Mouse (Mus musculus) Patski (cell line): ENCODE data around the gene Eloa. TPM values are rescaled to one million over a fixed set of nuclear protein-coding genes. Genes with fewer than 3 reads are reported as not detected.

Experiments
- ATAC-seq: fragments of 100-300 bp; one replicate; pipeline ENCODE4 v1.8.0; 2021
- CTCF ChIA-PET: fragments of 350-600 bp; sonication (Branson Sonifier 250); formaldehyde crosslinking; loops from one replicate; lab custom pipeline; 2022; ENCODE audit warnings: inconsistent platforms; lab: Charles Lee
- POLR2A ChIA-PET: fragments of 350-600 bp; sonication (Branson Sonifier 250); formaldehyde crosslinking; loops from one replicate; lab custom pipeline; 2022; ENCODE audit warnings: antibody characterized with exemption, inconsistent platforms; lab: Charles Lee
- DNase-seq: peaks from one replicate; pipeline ENCODE4 v3.0.0-alpha.2; 2011; ENCODE audit warnings: low read depth, low spot score
- H3K27me3 ChIP-seq: fragments of 371-371 bp; one replicate; pipeline ENCODE4 v1.5.1; 2021
- CTCF ChIP-seq: fragments of 100-300 bp; IDR thresholded peaks from one replicate; pipeline ENCODE4 v1.5.1; 2021
- in situ Hi-C: fragments of 300-500 bp; cut with MboI; formaldehyde crosslinking; loops from 3 replicates; pipeline ENCODE4 v1.11.1; 2018; ENCODE audit warnings: low pct_unique_long_range_greater_than_20kb, mixed read lengths
- polyA plus RNA-seq: library from polyadenylated mRNA; unstranded; gene quantifications from one replicate; pipeline ENCODE4 v1.2.3, GENCODE M21; 2021

Gene Eloa
- polyA plus RNA-seq, 1 experiment from 2014 or later: 22.6 TPM

GRCm38 (mm10) chr4:136053247-136053596 is 31.7 kb upstream of the Eloa start, which contains the start of gene Rpl11:
Rpl11 (minus strand) TSS chr4:136053428.
- DNase-seq (peak; percentile 50), ATAC-seq (peak; percentile 62)
- H3K27me3 ChIP-seq: no peaks in the 10 kb centered on the region
- ChIA-PET CTCF (interaction anchor here (1.4 kb wide), 2 partner anchors 9 to 14 kb away, joined by 4 to 6 read pairs; no protein-coding TSS in a partner anchor), POLR2A (interaction anchor here (0.6 to 1.2 kb wide), 2 partner anchors 89 to 92 kb away, joined by 3 read pairs; partner anchors contain the start of gene Gale)
- in situ Hi-C loops: loop anchor here (5.0 kb wide), 1 partner anchor 91 kb away; the partner anchor contains the start of gene Gale
- peak; percentile 64 for TF ChIP-seq CTCF

- in situ Hi-C loops: loop anchor here (5.0 kb wide), 1 partner anchor 90 kb away; the partner anchor contains the start of gene Gale
- no peak for TF ChIP-seq CTCF
- ChIA-PET POLR2A (interaction anchor here (1.2 kb wide), 1 partner anchor 93 kb away, joined by 3 read pairs; no protein-coding TSS in a partner anchor), CTCF (no interaction called here)
- DNase-seq (no peak), ATAC-seq (peak; percentile 21)
- no peaks in the 10 kb centered on the region for H3K27me3 ChIP-seq
Measured at GRCm38 (mm10) chr4:136052534-136053246, 31.1 kb upstream of the Eloa start.

GRCm38 (mm10) chr4:136052060-136052459 is 30.5 kb upstream of the Eloa start:
- CTCF ChIA-PET: no interaction called here
- no peak for ATAC-seq
- in situ Hi-C loops: loop anchor here (5.0 kb wide), 1 partner anchor 90 kb away; the partner anchor contains the start of gene Gale
- no peak for TF ChIP-seq CTCF
- DNase-seq: no peak
- POLR2A ChIA-PET: no interaction called here
- H3K27me3 ChIP-seq: no peaks in the 10 kb centered on the region

DNA sequence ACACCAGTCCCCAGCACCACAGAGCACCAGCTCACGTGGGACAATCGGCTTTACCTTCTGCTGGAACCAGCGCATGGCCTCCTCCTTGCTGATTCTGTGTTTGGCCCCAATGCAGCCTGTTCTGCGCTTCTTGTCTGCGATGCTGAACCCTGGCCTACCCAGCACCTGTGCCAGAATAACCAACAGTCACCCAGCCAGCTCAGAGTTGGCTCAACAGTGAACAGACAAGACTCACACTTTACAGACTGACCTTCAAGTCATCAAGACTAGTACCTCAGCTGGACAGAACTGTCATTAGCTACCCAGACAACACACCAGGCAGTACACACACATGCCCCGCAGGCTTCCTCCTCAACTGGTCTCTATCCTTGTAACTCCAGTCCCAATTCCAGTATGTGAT is 28.7 kb upstream of the Eloa start:
- no peak for TF ChIP-seq CTCF
- ATAC-seq: no peak
- ChIA-PET CTCF (no interaction called here), POLR2A (interaction anchor here (0.6 kb wide), 1 partner anchor 365 kb away, joined by 3 read pairs; no protein-coding TSS in a partner anchor)
- no peak for DNase-seq
- no peaks in the 10 kb centered on the region for H3K27me3 ChIP-seq
- in situ Hi-C loops: loop anchor here (5.0 kb wide), 1 partner anchor 88 kb away; the partner anchor contains the start of gene Gale

GRCm38 (mm10) chr4:136048291-136049032 is 26.9 kb upstream of the Eloa start:
- no peaks in the 10 kb centered on the region for H3K27me3 ChIP-seq
- ChIA-PET CTCF (interaction anchor here (1.6 kb wide), 1 partner anchor 16 kb away, joined by 4 read pairs; no protein-coding TSS in a partner anchor), POLR2A (interaction anchor here (0.8 to 1.1 kb wide), 2 partner anchors 14 to 61 kb away, joined by 3 to 4 read pairs; partner anchors contain the start of gene Pithd1)
- in situ Hi-C loops: no loop called here
- DNase-seq (no peak), ATAC-seq (no peak)
- TF ChIP-seq CTCF: no peak

DNA sequence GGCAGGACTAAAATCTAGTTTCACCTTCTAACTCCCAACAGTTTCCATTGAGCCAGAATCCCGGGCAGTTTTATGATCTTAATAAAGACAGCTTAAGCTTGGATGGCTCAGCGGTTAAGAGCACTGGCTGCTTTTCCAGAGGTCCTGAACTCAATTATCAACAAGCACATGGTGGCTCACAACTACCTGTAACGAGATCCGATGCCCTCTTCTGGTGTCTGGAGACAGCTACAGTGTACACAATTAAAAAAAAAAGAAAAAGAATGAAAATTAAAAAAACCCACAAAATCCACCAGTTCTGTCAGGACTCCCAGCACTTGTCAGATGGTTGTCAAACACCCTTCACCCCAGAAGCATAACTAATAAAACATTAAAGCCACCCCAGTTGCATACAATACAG is 26.1 kb upstream of the Eloa start:
- in situ Hi-C loops: no loop called here
- TF ChIP-seq CTCF: no peak
- DNase-seq (no peak), ATAC-seq (no peak)
- POLR2A ChIA-PET: interaction anchor here (0.8 kb wide), 1 partner anchor 13 kb away, joined by 4 read pairs; no protein-coding TSS in a partner anchor
- H3K27me3 ChIP-seq: no peaks in the 10 kb centered on the region
- CTCF ChIA-PET: interaction anchor here (1.6 kb wide), 1 partner anchor 15 kb away, joined by 4 read pairs; no protein-coding TSS in a partner anchor

GRCm38 (mm10) chr4:136046888-136047287 is 25.3 kb upstream of the Eloa start:
- no peak for DNase-seq
- in situ Hi-C loops: no loop called here
- ATAC-seq: no peak
- TF ChIP-seq CTCF: no peak
- ChIA-PET CTCF (interaction anchor here (1.6 kb wide), 1 partner anchor 14 kb away, joined by 4 read pairs; no protein-coding TSS in a partner anchor), POLR2A (no interaction called here)
- H3K27me3 ChIP-seq: no peaks in the 10 kb centered on the region

DNA sequence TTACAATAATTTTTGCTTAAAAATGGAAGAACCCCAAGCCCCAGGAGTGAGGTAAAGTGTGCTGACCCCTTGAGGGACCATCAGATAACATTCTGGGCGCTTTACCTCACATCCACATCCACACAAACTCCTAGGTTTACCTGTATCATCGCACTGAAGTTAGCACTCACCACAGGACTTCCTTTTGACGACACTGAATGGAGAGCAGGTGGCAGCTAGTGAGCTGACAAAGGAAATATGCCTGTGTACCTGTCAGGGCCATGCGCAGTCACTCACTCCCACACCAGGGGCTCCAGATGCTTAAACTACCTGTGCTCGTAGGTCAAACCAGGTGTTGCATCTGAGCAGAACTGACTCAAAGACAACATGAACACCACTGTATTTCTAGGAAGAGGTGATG is 23.5 kb upstream of the Eloa start:
- ATAC-seq: no peak
- ChIA-PET POLR2A (no interaction called here), CTCF (no interaction called here)
- DNase-seq: no peak
- H3K27me3 ChIP-seq: no peaks in the 10 kb centered on the region
- in situ Hi-C loops: no loop called here
- no peak for TF ChIP-seq CTCF

DNA sequence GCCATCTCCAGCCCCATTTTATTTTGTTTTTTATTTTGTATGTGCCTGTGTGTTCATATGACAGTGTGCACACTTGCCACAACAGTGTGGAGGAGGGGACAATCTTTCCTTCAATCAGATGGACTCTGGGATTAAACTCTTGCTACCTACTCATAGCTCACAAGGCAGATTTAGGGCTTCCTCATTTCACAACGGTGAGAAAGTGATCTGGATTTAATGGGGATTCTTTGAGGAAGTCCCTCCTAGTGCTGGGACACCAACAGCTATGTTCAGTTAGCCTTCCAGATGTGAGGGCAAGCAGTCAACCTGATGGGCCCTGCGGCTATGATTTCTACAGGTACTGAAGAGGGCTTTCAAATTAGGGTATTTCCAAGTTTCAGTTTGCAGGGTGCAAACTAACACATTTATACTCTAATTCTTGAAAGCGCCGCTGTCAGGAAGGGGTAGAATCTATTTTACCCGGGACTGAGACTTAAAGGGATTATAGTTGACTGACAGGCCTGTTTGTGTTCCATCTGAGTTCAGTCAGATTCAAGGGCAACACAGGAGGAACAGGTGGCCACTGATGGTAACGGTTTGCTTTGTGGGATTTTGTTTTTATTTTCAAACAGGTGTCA is 22.3 kb upstream of the Eloa start:
- no peak for TF ChIP-seq CTCF
- no peak for ATAC-seq
- CTCF ChIA-PET: no interaction called here
- DNase-seq: no peak
- POLR2A ChIA-PET: no interaction called here
- in situ Hi-C loops: no loop called here
- no peaks in the 10 kb centered on the region for H3K27me3 ChIP-seq

GRCm38 (mm10) chr4:136035078-136035477 is 13.5 kb upstream of the Eloa start:
- DNase-seq (no peak), ATAC-seq (no peak)
- no peaks in the 10 kb centered on the region for H3K27me3 ChIP-seq
- TF ChIP-seq CTCF: no peak
- in situ Hi-C loops: no loop called here
- CTCF ChIA-PET: interaction anchor here (1.0 kb wide), 1 partner anchor 11 kb away, joined by 3 read pairs; no protein-coding TSS in a partner anchor
- POLR2A ChIA-PET: interaction anchor here (0.6 to 1.9 kb wide), 3 partner anchors 13 to 22 kb away, joined by 3 to 5 read pairs (median 4); no protein-coding TSS in a partner anchor
